Mouse (Mus musculus) midbrain, embryonic 10.5 days (tissue): ENCODE data around the gene Zhx3. TPM values are rescaled to one million over a fixed set of nuclear protein-coding genes. Genes with fewer than 3 reads are reported as not detected.

Source experiments
- DNase-seq: peaks from one replicate; pipeline ENCODE4 v3.0.0-alpha.2; 2017; ENCODE audit warnings: low spot score
- H3K27ac ChIP-seq: fragments of 300-500 bp; sonication (generic); replicated peaks from 2 replicates; pipeline ENCODE4 v1.5.1; 2016; ENCODE audit warnings: mild to moderate bottlenecking
- H3K27me3 ChIP-seq: fragments of 300-500 bp; sonication (generic); 2 replicates; pipeline ENCODE4 v1.6.1; 2016; ENCODE audit warnings: low read depth, mild to moderate bottlenecking; ENCODE audit not compliant: poor library complexity, severe bottlenecking
- H3K36me3 ChIP-seq: fragments of 300-500 bp; sonication (generic); 2 replicates; pipeline ENCODE4 v1.6.1; 2016; ENCODE audit warnings: mild to moderate bottlenecking, moderate library complexity
- H3K4me1 ChIP-seq: fragments of 300-500 bp; sonication (generic); 2 replicates; pipeline ENCODE4 v1.6.1; 2016
- H3K4me3 ChIP-seq: fragments of 300-500 bp; sonication (generic); 2 replicates; pipeline ENCODE4 v1.5.1; 2016; ENCODE audit warnings: mild to moderate bottlenecking, moderate library complexity
- H3K9me3 ChIP-seq: fragments of 300-500 bp; sonication (generic); replicated peaks from 2 replicates; pipeline ENCODE4 v1.6.1; 2016; ENCODE audit warnings: mild to moderate bottlenecking
- WGBS: fragments of 180-500 bp; shearing (Covaris S2); methylation state at CpG from one replicate; pipeline ENCODE4 v1.1.7; 2016; 5-methylcytosine and 5-hydroxymethylcytosine counted together
- polyA plus RNA-seq: library from polyadenylated mRNA; unstranded; fragments of >200 nt; fragmentation: Nextera tagmentation; extraction: Ambion mirVana; gene quantifications from 2 replicates; pipeline ENCODE4 v1.2.1, GENCODE M21; 2016

Gene Zhx3
- polyA plus RNA-seq, 1 experiment from 2014 or later = 5.9 TPM

GRCm38 (mm10) chr2:160701603-160702002 is 171.2 kb downstream of the Zhx3 start:
- no peak overlapping the region for H3K4me3 ChIP-seq
- 96% methylated on average over 3 of the region's 3 CpGs for WGBS
- no peaks in the 10 kb centered on the region for H3K27me3 ChIP-seq
- H3K36me3 ChIP-seq = peaks cover 96% of the 10 kb centered on the region
- H3K27ac ChIP-seq = no peak overlapping the region
- no peak for DNase-seq
- no peaks in the 10 kb centered on the region for H3K9me3 ChIP-seq
- no peaks in the 10 kb centered on the region for H3K4me1 ChIP-seq

DNA sequence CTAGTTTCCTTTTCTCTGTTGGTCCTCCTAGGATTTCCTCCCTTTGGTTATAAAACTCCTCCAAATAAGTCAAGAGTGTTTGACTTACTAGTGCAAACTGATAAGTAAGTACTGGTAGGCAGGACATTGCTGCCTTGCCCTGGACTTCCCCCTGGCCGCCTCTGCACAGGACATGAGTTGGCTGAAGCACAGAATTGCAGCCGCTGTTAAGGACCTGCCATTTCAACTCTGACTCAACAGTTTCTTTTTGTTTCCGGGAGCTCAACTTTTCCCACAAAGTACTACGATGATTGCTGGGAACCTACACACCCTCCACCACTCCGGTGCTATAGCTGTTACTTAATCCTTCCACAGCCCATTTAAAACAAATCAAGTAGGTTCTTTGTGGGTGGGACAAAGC is 172.5 kb downstream of the Zhx3 start:
- no peaks in the 10 kb centered on the region for H3K27me3 ChIP-seq
- H3K27ac ChIP-seq = no peak overlapping the region
- no peak overlapping the region for H3K4me3 ChIP-seq
- WGBS = 83% methylated on average over 5 of the region's 5 CpGs
- no peaks in the 10 kb centered on the region for H3K4me1 ChIP-seq
- no peak for DNase-seq
- H3K36me3 ChIP-seq = peaks cover 96% of the 10 kb centered on the region
- H3K9me3 ChIP-seq = no peaks in the 10 kb centered on the region

Other genes starting within 250 kb of the Zhx3 start
- gene Top1, start 227.1 kb downstream of the Zhx3 start, polyA plus RNA-seq = 107 and 108 TPM in 2 replicates
- gene Plcg1, start 141.7 kb downstream of the Zhx3 start, polyA plus RNA-seq = 57.4 and 68.9 TPM in 2 replicates
- 0.25 and 0.29 TPM in 2 replicates for gene Lpin3, start 7.7 kb upstream of the Zhx3 start, polyA plus RNA-seq
- gene Emilin3, start 39.3 kb upstream of the Zhx3 start, polyA plus RNA-seq = 4.5 and 6.0 TPM in 2 replicates
- 22.8 and 29.0 TPM in 2 replicates for gene Chd6, start 236.1 kb upstream of the Zhx3 start, polyA plus RNA-seq